Mouse (Mus musculus) cerebellum, postnatal 25 days (tissue): Measurements from ENCODE around the gene Gm8369.
"Not testable (repeated sequence)": the region's sequence is repeated elsewhere in the genome, so short reads cannot be mapped to it uniquely, and the experiment has no call there.

Source experiments
- DNase-seq, 2 experiments: peaks; one replicate each; pipeline ENCODE4 v3.0.0; 2021; ENCODE audit warnings: mixed read lengths in 2 of 2

The Gm8369 gene

DNA sequence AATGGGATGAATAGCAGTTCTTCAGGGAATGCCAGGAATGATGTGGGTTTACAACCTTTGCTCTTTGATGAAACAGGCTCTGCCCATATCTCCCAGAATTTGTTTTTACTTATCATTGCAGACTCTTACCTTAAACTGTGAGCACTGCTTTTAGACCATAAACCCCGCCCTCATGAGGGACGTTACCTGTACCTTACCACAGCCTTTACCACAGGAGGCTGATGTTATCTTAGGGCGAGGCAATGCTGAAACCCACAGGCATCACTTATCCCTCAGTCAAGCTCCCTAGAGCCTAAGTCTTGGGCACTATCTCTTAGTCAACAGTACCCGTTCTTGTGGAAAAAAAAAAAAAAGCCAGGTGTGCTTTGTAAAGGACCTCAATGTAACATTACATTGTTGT is 31.1 kb downstream of the Gm8369 start:
- DNase-seq: no peak

DNA sequence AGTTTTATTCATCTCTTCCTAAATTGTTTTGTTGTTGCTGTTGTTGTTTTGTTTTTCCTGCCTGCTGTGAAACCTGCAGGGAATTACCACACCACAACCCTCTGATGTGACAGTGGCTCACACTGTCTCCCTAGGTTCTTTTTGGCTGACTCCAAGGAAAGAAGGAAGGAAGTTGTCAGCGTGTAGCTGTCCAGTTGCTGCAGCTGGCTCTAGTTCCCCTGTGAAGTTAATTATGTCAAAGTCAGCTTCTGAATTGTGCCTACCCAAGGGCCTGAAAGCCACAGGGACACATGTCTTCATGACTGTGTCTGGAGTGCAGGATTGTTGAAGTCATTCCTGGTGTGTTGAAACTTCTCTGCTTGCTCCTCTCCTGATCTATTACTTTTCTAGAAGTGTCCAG is 31.6 kb downstream of the Gm8369 start:
- DNase-seq: not testable (repeated sequence)

- not testable (repeated sequence) for DNase-seq
Observed at GRCm38 (mm10) chr19:11518356-11518755, 32.6 kb downstream of the Gm8369 start.

- DNase-seq: no peak
Observed at GRCm38 (mm10) chr19:11520146-11520545, 34.4 kb downstream of the Gm8369 start.

DNA sequence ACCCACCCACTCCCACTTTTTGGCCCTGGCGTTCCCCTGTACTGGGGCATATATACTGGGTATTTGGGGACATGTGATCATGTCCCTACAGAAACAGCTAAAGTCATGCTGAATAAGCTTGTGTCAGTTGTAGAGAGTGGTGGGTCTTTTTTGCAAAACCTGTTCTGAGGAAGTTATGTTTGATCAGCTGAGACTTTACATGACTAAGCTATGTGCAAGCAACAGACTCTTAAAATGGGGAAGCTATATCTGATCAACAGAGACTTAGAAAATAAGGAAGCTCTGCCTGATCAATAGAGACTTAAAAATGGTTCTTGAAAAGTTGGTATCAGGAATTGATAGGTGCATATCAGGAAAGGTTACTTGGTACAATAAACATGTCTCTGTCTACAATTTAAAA is 47.7 kb downstream of the Gm8369 start:
- DNase-seq: no peak

DNA sequence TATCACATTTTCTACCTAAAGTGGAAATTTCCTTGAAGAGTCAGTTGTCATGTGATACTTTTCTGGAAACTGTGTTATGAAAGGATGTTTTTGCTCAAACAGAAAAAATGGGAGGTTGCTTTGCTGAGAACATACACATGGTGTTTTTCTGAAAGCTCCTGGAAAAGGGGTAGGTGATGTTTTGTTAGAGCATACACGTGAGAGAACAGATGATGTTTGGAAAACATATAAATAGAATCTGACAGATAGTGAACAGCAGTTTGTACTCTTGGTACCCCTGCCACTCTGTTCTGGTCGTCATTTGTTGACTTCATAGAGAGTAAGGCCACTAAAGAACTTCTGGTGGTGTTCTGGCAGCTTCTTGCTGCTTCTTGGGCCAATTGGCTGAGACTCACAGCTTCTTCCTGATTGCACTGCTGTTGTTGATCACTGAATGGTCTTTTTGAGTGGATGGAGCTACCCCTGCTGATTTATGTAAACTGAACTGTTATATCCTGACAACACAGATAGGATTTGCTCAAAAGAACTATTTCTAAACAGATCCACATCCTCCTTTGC is 48.2 kb downstream of the Gm8369 start:
- DNase-seq: no peak

DNA sequence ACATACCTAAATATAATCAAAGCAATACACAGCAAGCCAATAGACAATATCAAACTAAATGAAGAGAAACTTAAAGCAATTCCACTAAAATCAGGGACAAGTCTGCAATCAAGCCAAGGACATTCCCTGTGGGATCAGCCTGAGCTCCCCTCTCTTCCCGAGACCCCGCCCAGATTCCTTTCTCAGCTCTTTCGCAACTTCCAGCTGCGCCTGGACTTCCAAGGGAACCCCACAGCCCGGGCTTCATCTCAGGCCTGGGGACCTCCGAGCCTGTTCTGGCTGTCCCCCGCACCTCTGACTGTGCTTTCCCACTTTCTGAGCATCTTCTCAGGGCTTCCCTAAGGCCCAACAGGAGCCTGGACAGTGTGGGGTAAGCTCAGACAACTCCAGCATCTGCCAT is 50.9 kb downstream of the Gm8369 start, which contains the start of gene Ms4a4d:
TSS of gene Ms4a4d (plus strand) at position 209 of the 400 bp plus-strand sequence.
- no peak for DNase-seq

- DNase-seq: peak in 1 of 2 experiments; percentile 2
Observed at GRCm38 (mm10) chr19:11537336-11537735, 51.6 kb downstream of the Gm8369 start.

GRCm38 (mm10) chr19:11540166-11540821 is 54.6 kb downstream of the Gm8369 start:
- DNase-seq: not testable (repeated sequence)

DNA sequence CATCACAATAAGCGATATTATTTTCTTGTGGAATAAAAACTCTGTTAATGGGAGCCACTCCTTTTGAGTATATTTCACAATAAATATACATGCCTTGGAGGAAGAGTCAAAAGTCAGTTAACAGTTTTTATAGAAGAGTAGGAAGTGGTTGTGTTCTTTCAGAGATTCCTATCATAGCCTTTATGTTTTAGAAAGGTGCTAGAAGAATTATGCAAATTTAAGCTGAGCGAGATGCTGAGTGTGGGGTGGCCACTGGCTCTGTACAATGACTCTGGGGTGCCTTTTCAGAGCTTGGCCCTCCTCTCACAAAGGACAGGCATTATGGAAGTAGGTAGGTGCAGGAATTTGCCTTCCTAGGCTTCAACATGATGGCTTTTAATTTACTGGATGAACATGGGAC is 58.6 kb downstream of the Gm8369 start:
- not testable (repeated sequence) for DNase-seq

- DNase-seq: no peak
Observed at GRCm38 (mm10) chr19:11547911-11548310, 62.2 kb downstream of the Gm8369 start.

DNA sequence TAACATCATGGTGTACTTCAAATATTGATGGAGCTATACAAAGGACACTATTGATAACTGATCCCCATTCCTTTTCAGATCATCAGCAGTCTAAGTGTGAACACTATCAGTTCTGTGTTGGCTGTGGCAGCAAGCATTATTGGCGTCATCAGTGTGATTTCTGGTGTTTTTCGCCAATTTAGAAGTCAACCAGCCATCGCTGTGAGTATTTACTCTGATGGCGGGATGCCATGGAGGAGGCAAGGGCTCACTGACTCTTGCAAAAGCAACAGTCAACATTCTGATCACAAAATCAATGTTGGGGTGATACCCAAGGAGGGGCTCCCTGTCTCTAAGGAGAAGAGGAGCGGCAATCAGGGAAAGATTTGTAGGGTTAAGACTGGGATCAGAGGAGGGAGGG is 69.0 kb downstream of the Gm8369 start:
- no peak for DNase-seq

GRCm38 (mm10) chr19:11559560-11559959 is 73.8 kb downstream of the Gm8369 start:
- DNase-seq: not testable (repeated sequence)
